Mouse (Mus musculus) thymus, postnatal 0 days (tissue): Measurements from ENCODE around the gene Bud31. TPM values are rescaled to one million over a fixed set of nuclear protein-coding genes. Genes with fewer than 3 reads are reported as not detected.
"Not testable (repeated sequence)": the region's sequence is repeated elsewhere in the genome, so short reads cannot be mapped to it uniquely, and the experiment has no call there.

Experiments
- DNase-seq: peaks from one replicate; pipeline ENCODE4 v3.0.0-alpha.2; 2015; ENCODE audit warnings: low spot score
- polyA plus RNA-seq: library from polyadenylated mRNA; unstranded; fragments of >200 nt; fragmentation: Nextera tagmentation; extraction: Ambion mirVana; gene quantifications from 2 replicates; pipeline ENCODE4 v1.2.1, GENCODE M21; 2015

Gene Bud31
- polyA plus RNA-seq, 1 experiment from 2014 or later, result 275 TPM

DNA sequence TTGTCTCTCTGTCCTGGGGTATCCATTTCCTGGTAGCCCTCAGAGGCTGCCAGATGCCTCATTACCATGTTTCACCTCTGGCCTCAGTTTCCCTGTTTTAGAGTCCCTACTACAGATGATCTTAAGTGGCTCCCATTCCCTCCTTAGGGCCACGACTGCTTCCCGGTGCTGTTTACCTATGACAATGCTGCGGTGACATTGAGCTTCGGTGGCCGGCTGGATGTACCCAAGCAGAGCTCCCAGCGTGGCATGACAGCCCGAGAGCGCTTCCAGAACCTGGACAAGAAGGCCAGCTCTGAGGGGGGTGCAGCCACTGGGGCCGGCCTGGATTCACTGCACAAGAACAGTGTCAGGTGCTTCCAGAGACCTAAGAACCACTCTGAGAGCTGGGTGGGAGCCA is 13.6 kb upstream of the Bud31 start:
- DNase-seq, result no peak

GRCm38 (mm10) chr5:145129124-145129523 is 11.0 kb upstream of the Bud31 start:
- no peak for DNase-seq

DNA sequence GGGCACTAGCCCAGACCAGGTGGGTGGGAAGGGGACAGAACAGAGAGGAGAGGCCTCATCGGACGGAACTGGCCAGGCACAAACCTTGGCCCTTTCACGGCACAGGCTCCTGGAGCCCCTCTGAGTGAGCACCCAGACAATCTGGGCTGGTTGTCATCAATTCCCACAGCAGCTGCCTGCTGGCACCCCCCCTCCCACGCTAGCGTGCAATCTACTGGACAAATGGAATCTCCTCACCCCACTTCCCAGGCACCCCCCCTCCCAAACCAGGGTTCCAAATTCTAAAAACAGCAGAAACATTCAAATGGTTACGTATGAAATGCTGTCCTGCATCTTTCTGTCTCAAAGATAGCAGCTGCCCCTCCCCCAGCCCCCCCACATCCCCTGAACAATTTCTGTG is 10.4 kb upstream of the Bud31 start:
- DNase-seq, result not testable (repeated sequence)

DNA sequence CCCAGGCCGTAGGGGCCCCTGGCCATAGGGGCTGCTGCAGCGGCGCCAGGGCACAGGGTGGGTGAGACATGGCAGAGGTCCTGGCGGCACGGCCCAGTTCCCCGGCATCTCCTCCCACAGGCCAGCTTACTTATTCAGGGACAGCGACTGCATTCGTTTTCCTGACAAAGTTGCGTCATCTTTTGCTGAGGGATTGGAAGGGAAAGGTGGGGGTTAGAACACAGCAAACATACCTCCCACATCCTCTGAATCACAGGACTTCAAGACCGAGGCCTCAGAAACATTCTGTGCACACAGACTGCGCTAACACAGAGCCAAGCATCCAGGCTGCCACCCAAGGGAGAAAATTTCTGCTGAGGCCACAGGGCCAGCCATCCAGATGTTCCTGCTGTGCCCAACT is 10.0 kb upstream of the Bud31 start:
- DNase-seq, result no peak

GRCm38 (mm10) chr5:145130995-145131394 is 9.2 kb upstream of the Bud31 start:
- DNase-seq, result no peak

GRCm38 (mm10) chr5:145133275-145133674 is 6.9 kb upstream of the Bud31 start:
- not testable (repeated sequence) for DNase-seq

- DNase-seq, result no peak
Measured at GRCm38 (mm10) chr5:145138836-145139235, 1.3 kb upstream of the Bud31 start.

GRCm38 (mm10) chr5:145140611-145141010 is 449 bp downstream of the Bud31 start:
- no peak for DNase-seq

DNA sequence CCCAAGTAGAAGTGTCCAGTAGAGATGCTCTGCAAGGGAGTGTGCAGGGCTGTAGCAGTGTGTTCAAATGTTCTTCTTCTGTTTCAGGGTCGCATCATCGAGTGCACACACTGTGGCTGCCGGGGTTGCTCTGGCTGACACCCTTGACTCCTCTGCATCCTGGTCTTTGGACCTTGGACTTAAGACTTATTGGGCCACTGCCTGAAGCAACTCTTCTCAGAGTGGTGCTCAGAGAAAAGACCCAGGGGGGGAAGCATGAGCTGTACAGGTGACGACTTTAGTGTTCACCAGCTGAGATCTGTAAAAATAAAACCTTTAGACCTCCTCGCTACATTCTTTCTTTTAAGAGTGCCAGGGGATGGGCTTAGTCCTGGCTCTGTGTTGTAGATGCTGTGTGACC is 7.6 kb downstream of the Bud31 start:
- DNase-seq, result no peak

DNA sequence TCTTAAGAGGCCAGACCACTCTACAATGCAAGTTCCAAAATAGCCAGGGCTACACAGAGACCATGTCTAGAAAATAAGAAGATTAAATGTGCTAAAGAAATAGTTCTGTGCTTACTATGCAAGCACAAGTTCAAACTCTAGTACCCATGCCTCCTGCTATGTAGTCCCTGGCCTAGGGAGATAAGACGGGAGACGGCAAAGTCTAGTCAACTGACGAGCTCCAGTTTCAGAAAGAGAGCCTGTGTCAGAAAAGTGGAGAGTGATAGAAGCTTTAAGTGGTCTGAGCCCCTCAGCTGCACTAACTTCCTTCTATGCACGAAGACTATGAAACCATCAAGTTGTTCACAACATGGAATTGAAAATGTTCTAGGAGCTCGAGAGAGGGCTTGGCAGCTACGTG is 9.1 kb downstream of the Bud31 start:
- no peak for DNase-seq

DNA sequence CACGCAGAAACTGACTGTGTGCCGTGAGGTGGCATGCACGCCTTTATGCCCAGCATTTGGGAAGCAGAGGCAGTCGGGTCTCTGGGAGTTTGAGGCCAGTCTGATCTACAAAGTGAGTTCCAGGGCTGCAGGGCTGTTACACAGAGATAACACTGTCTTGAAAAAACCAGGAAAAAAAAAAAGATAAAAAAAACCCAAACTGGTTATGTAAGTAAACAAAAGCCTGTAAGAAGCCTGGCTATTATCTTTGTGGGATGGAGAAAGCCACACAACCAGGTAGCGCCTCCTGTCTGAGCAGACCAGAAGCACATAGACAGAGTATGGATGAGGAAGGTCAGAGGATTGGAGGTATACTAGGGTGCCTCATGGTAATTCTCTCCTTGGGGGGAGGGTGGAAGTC is 12.5 kb downstream of the Bud31 start:
- no peak for DNase-seq

DNA sequence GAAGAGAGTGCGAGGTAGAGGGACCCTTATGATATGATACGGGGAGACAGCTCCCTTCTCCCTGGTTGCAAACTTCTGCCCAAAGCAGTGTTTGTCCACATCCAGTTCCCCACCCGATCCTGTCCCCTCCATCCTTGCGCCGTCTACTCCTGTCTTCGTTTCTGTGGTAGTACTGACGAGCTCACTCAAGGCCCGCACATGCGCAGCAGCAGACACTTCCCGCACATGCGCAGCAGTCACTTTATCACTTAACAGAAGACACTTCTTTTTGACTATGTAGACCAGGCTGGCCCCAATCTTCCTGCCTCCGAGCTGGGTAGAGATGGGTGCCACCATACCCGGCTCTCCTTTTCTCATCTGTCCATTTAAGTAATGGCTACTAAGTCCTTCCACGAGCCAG is 21.2 kb downstream of the Bud31 start:
- no peak for DNase-seq

DNA sequence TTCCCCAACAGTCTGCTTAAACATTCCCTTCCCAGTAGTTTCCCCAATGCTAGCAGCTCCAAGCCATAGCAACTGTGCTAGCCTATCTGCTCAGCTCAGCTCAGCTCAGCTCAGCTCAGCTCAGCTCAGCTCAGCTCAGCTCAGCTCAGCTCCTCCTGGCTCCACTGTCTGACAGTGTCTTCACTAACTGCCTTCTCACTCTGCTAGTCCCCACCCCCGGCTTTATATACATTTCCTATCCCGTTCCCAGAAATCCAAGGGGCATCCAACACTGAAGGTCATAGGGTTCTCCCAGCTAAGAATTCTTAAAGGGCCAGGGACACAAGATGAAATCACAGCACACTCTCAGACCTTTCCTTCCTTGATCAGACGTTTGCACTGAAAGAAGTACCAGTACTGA is 24.5 kb downstream of the Bud31 start:
- no peak for DNase-seq

GRCm38 (mm10) chr5:145165184-145165583 is 25.0 kb downstream of the Bud31 start:
- DNase-seq, result no peak

DNA sequence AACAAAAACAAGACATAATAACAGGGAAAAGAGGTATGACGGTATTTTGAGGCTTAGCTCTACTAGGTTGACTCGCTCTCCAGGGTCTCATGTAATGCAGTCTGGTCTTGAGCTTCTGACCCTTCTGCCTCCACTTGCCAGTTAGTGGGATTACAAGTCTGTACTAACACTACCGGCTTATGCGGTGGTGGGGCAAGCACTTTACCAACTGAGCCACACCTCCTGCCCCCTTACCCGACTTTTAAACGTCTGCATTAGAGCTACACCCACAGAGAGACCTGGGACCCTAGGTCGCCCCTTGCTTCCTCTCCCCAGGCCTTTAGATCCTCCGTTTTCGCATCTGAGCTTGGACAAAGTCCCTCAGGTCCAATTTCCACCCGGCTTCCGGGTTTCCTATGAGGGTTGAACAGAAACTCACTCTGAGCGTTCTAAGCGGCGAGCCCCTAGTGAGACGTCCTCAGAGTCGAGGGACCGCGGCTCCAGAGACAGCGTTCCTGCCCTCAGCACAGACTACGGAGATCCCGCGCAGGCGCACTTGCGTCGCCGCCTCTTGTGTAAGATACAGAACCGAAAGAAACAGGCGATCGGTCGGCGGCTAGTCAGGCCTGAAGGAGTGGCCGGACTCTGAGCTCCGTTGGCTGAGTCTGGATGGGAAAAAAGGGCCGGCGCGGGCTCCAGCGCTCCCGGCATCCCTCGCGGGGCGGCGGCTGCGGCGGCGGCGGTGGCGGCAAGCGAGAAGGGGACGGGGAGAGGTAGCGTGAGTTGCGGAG is 26.6 kb downstream of the Bud31 start, which contains the start of the genes Ptcd1 and Cpsf4:
Gene Ptcd1 (minus strand): TSS at position 573 of the 770 bp plus-strand sequence.
Gene Cpsf4 (plus strand): TSS at position 678 of the 770 bp plus-strand sequence.
- peak; percentile 99 for DNase-seq

- DNase-seq, result no peak
Measured at GRCm38 (mm10) chr5:145167306-145167661, 27.1 kb downstream of the Bud31 start.

DNA sequence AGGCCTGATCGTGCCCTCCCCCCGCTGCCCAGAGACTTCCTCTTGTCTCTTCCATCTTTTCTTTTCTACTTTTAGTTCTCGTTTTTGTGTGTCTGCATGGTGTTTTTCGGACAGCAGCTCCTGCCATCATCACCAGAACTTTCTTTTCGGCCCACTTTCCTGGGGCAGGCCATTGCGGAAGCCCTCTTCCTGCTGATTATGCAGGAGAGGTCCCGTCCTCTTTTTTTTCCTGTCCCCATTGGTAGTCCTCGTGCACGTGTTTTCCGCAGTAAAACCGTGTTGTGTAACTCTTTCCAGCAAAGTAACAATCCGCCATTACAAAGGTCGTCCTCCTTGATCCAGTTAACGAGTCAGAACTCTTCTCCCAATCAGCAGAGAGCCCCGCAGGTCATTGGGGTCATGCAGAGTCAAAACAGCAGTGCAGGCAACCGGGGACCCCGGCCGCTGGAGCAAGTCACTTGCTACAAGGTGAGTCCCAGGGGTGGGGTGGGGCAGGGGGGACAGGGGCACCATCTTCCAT is 38.4 kb downstream of the Bud31 start:
- DNase-seq, result no peak

DNA sequence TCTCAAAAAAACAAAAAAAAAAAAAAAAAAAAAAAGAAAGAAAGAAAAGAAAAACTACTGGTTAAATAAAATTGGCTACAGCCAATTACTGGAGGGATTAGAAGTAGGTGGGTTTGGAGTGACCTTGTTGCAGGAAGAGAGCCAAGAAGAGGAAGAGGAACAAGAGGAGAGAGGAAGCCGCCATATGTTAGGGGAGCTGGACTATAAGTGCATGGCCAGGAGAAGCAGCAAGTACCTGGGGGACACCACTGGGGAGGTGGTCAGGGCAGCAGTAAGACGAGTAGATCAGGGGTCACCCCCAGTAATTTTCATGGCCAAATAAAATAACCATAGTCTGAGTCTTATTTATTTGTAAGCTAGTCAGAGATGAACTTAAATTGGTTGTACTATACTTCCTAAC is 45.1 kb downstream of the Bud31 start:
- DNase-seq, result no peak

DNA sequence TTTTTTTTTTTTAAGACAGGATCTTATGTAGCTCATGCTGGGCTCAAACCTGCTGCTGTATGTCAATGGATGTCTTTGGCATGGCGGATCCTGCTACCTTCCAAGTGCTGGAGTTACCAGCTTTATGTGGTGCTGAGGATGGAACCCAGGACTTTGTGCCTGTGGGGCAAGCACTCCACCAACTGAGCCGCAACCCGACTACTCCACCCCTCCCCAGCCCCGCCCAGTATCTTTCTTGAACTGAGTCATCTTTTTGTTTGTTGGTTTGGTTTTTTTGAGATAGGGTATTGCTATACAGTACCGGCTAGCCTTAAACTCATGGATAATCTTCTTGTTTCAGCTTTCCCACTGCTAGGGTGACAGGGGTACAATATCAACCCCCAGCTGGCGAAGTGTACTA is 49.3 kb downstream of the Bud31 start:
- no peak for DNase-seq

DNA sequence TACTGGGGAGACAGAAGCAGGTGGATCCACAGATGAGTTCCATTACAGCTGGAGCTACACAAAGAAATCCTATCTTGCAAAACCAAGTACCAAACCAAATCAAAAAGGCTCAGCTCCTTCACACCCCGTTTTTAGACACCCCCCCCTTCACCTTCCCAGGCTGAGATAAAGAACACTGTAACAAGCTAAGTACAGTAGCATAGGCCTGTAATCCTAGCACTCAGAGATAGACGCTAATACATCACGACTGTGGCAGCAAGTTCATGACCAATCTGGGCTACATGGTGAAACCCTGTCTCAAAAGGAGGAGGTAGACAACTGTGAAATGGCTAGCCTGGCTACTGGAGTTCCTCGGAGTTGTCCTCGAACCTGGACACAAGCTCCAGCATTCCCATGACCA is 50.2 kb downstream of the Bud31 start:
- DNase-seq, result no peak

DNA sequence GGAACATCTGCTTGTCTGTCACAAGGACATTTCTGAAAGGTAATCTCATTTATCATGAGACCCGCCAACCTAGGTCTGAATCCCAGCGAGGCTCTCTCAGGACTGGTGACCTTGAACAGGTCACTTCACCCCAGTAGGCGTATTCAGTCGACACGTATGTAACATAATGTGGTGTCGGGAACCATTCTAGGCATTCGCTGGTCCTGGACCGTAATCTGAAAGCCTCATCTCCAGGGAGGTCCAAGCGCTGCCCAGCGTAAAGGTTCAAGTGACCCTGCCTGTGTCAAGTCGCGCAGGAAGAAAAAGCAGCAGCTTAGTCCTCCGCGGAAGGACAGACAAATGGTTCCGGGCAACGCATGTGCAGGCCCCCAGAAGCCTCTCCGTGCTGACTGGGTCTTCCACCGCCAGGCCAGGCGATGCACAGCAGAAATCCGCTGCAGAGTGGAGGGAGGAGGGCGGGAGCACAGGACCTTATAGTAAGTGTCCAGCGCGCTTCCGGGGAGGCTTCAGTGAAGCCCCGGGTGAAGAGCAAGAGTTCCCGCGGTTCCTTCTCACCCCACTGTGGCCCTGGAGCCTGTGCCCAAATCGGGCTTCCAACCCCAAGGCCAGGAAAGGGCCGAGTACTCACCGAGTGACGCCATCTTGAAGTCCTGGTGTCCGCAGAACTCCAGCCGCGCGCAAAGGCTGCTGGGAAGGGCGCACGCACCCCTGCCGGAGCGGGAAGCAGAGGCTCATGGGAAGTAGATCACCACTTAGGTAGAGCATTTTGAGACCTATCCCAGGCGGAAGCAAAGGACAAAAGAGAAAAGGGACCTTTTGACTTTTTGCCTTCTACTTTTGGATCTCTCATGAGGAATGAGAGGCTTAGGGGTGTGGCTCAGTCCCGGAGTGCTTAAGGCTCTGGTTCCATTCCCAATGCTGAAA is 51.0 kb downstream of the Bud31 start:
- peak; percentile 87 for DNase-seq

DNA sequence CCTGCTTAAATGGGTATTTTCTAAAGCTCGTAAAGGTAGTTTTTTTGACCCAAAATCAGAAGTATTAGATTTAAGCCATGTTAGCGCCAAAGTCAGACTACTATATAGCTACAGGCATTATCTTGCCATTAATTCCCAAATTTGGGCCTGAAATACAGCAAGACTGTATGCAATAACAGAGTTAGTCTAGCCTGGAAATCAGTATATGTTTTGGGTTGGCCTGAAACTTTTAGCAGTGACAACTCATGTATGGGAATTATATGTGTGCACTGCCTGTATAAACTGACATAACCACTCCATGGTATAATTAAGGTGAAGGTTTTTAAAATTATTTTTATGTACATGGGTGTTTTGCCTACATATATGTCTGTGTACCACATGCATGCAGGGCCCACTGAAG is 51.8 kb downstream of the Bud31 start, which contains the start of gene Atp5j2:
Gene Atp5j2 (minus strand): TSS at position 101 of the 400 bp plus-strand sequence.
- no peak for DNase-seq
